Mouse (Mus musculus): ENCODE data around the gene Hoxb9. TPM values are rescaled to one million over a fixed set of nuclear protein-coding genes. Genes with fewer than 3 reads are reported as not detected.

Gene Hoxb9
- polyA plus RNA-seq, 1 experiment from 2014 or later = 0.35 TPM

DNA sequence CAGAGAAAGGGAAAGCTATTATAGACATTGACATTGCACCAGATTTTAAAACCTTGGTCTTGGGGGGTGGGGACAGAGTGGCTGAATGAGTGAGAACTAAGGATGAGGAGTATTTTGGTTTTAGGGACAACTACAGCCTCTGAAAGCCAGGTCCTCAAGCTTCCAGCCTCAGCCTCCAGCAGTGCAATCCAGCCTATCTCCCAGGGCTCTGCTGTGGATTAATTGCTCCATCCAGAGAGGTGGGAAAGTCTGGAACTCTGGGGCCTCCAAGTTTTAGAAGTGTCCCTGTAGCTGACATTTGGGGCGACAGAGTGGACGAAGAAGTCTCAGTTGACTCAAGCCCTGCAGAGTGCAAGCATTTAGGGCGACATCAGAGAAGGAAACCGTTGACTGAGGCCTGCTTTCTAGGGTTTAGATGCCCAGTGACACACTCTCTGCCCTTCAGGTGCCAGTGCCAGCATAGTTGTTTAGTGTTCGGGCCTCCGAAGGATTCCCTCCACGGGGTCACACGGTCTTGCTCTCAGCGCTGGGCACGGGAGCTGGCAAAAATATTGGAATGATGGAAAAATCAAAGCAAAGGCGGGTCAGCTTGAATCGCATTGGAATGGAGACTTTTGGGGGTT lies 42.7 kb downstream of the Hoxb9 start:
- Histone ChIP-seq H3K27me3 (replicated peaks) (peaks cover 28% of the 10 kb centered on the region), H3K4me3 (replicated peaks) (peak overlapping the region; percentile 35), H3K9me3 (no peaks in the 10 kb centered on the region), H3K27ac (peak overlapping the region; percentile 82), H3K36me3 (no peaks in the 10 kb centered on the region), H3K4me2 (peak overlapping the region; percentile 62), H3K4me1 (peaks cover 25% of the 10 kb centered on the region), H3K9ac (no peak overlapping the region)
- no peak for ATAC-seq (ENCODE audit: insufficient read depth, low FRiP score, low read depth)
- WGBS = 17% methylated on average over 12 of the region's 12 CpGs

DNA sequence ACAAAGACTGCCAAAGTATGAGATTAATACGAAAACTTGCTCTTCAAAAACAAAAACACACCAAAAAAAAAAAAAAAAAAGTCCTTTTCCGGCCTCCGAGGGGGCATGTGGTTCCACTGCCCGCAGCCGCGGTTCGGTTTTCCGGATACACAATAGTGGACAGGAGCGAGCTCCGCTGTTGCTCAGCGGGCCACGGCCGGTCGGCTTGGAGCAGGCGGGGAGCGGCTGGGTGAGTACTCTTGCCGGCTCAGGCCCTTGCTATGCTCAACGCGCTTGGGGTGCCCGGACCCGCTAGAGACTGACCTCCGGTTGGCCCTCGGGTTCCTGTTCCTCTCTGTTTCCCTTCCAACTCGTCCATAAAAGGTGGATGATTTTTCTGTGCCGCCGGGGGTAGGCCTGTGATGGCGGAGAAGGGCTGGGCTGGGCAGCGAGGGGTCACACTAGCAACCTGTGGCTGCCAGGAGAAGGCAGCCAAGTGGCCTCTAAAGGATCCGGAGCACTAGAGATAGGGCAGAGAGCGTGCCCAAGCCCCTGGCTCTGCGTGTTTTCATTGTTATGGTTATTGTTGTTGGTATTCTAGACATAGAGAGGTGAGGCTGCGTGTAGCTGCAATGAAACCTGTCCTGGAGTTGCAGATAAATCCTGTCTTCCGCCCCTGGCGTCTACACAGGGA lies 43.5 kb downstream of the Hoxb9 start:
- peaks cover 32% of the 10 kb centered on the region for H3K27me3 ChIP-seq (replicated peaks)
- peaks cover 25% of the 10 kb centered on the region for H3K4me1 ChIP-seq
- no peaks in the 10 kb centered on the region for H3K9me3 ChIP-seq
- H3K4me3 ChIP-seq (replicated peaks) = peak overlapping the region; percentile 35
- H3K27ac ChIP-seq = peak overlapping the region; percentile 82
- ATAC-seq (ENCODE audit: insufficient read depth, low FRiP score, low read depth) = no peak
- H3K9ac ChIP-seq = peak overlapping the region; percentile 40
- peak overlapping the region; percentile 62 for H3K4me2 ChIP-seq
- no peaks in the 10 kb centered on the region for H3K36me3 ChIP-seq
- WGBS = 4% methylated on average over 34 of the region's 34 CpGs

DNA sequence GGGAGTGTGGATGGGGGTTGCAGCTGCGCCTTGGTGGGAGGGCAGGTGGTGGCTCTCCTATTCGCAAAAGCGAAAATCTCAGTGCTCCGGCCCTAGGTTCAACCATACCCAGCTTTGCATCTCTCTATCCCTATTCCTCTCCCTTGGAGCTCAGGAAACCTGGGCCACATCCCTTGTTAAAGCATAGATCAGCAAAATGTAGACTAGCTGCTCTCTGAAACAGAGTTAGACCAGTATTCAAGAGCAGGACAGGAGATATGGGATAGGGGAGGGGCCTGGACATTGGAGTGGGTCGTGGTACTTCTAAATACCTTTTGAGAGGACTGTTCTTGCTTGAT lies 44.1 kb downstream of the Hoxb9 start:
- Histone ChIP-seq H3K4me3 (replicated peaks) (peak overlapping the region; percentile 35), H3K27me3 (replicated peaks) (peaks cover 32% of the 10 kb centered on the region), H3K9ac (peak overlapping the region; percentile 40; the same call in 1 of the 2 replicates), H3K27ac (peak overlapping the region; percentile 82), H3K9me3 (no peaks in the 10 kb centered on the region), H3K4me2 (peak overlapping the region; percentile 62), H3K36me3 (no peaks in the 10 kb centered on the region), H3K4me1 (peaks cover 25% of the 10 kb centered on the region)
- no peak for ATAC-seq (ENCODE audit: insufficient read depth, low FRiP score, low read depth)
- 22% methylated on average over 5 of the region's 5 CpGs for WGBS

DNA sequence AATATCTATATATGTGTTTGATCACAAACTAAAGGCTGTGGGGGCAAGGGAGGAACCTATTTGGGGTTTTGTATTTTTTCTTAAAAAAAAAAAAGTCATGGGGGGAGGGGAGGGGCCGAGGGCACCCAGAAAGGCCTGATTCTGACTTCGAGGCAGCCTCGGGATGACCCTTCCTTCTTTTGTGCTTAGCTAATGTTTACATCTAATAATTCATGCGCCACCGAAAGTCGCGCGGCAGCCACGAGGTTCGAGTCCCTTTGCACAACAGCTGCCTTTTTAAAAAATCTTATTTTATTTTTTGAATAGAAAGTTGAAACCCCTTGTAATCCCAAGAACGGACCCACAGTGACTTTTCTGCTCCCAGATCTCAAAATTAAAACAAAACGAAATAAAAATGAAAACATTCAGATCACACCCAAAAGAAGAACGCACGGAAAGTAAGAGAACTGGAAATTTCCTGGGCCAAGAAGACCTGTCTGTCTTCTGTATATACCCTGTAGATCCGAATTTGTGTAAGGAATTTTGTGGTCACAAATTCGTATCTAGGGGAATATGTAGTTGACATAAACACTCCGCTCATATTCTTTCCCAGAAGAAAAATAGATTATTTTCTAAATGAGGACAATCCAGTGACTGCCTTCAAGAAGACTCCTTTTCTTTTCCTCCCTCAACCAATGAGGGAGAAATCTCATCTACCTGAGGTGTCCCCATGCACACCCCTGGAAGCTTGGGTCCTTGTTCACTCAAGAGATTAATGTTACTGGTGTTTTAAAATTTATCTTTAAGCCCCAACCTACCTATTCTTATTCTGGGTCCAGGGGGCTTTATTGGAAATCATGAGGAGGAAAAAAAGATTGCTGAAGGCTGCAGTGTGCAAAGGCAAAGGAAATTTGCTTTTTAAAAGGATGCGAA lies 45.7 kb downstream of the Hoxb9 start:
- Histone ChIP-seq H3K9ac (peak overlapping the region; percentile 39; the same call in 1 of the 2 replicates), H3K27ac (peak overlapping the region; percentile 97)

DNA sequence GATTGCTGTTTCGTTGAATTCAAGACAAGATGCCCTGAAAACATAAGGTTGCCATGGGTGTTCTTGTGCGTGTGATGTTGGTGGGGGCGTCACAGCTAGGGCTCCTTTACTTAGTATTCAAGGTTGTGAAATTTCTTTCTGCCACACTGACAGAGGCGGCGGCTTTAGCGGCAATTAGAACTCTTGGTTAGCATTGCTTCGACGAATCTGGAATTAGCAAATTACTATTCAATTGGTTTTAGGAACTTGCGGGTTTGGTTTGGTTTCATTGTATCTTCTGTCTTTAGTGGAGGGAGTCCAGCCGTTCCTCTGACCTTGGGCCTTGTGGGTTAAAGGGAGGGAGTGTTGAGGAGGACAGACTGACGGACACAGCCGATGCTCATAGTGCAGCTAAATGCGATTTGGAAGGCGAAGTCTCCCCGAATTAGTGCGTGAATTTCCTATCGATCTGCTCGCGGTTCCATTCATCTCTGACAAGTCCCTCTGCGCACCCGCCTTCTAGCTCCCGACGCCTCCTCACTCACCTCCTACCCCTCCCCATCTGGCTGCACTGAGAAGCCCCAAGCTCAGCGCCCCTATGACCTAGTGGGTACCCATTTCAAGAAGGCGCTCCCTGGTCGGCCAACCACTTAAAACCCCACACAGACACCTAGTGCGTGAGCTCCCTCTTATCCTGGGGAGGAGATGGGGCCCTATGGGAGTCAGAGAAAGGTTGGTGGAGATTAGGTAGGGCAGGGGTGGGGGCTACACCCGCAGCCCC lies 46.5 kb downstream of the Hoxb9 start, which contains the start of gene Hoxb4:
Gene Hoxb4 (plus strand): TSS at position 660 of the 760 bp plus-strand sequence.
- Histone ChIP-seq H3K9me3 (no peaks in the 10 kb centered on the region), H3K4me3 (replicated peaks) (peak within 1 kb of the TSS; percentile 60), H3K4me1 (peaks cover 19% of the 10 kb centered on the region), H3K4me2 (peak within 1 kb of the TSS; percentile 62), H3K36me3 (no peaks in the 10 kb centered on the region), H3K27me3 (replicated peaks) (peaks cover 19% of the 10 kb centered on the region; the same call in 1 of the 2 replicates), H3K27ac (peak within 1 kb of the TSS; percentile 97), H3K9ac (peak within 1 kb of the TSS; percentile 65)
- WGBS = 8% methylated on average over 28 of the region's 28 CpGs
- ATAC-seq (ENCODE audit: insufficient read depth, low FRiP score, low read depth) = peak; percentile 25; the same call in 1 of the 2 replicates

More for the DNA sequence above, 45.7 kb downstream of the Hoxb9 start:
- H3K27me3 ChIP-seq (replicated peaks) = peaks cover 22% of the 10 kb centered on the region
- H3K4me2 ChIP-seq = peak overlapping the region; percentile 62
- no peak for ATAC-seq (ENCODE audit: insufficient read depth, low FRiP score, low read depth)
- 18% methylated on average over 18 of the region's 18 CpGs for WGBS
- H3K4me3 ChIP-seq (replicated peaks) = peak overlapping the region; percentile 60; the same call in 1 of the 2 replicates
- no peaks in the 10 kb centered on the region for H3K9me3 ChIP-seq
- no peaks in the 10 kb centered on the region for H3K36me3 ChIP-seq
- H3K4me1 ChIP-seq = peaks cover 23% of the 10 kb centered on the region

DNA sequence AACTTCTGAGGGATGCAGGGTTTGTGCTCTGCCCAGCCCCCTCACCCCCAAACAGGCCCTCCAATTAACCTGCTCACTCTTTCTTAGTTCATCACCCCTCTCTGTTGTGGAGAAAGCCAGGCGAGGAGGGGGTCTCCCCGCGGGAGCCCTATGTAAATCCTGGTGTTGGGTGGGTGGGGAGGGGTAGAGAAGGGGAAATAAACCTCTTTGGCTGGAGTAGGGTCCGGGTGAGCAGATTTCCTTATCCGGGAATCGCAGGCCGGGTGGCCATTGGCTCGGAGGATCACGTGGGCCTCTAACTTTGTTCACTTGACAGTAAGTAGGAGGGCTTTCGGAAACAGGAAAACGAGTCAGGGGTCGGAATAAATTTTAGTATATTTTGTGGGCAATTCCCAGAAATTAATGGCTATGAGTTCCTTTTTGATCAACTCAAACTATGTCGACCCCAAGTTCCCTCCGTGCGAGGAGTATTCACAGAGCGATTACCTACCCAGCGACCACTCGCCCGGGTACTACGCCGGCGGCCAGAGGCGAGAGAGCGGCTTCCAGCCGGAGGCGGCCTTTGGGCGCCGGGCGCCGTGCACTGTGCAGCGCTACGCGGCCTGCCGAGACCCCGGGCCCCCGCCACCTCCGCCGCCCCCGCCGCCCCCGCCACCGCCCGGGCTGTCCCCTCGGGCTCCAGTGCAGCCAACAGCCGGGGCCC lies 47.3 kb downstream of the Hoxb9 start:
- peak overlapping the region; percentile 60 for H3K4me3 ChIP-seq (replicated peaks)
- peak overlapping the region; percentile 65 for H3K9ac ChIP-seq
- under 1% methylated on average over 41 of the region's 45 CpGs for WGBS
- peaks cover 15% of the 10 kb centered on the region; the same call in 1 of the 2 replicates for H3K27me3 ChIP-seq (replicated peaks)
- peak overlapping the region; percentile 62 for H3K4me2 ChIP-seq
- H3K9me3 ChIP-seq = no peaks in the 10 kb centered on the region
- no peaks in the 10 kb centered on the region for H3K36me3 ChIP-seq
- ATAC-seq (ENCODE audit: insufficient read depth, low FRiP score, low read depth) = peak; percentile 69
- H3K4me1 ChIP-seq = peaks cover 19% of the 10 kb centered on the region
- peak overlapping the region; percentile 97 for H3K27ac ChIP-seq

DNA sequence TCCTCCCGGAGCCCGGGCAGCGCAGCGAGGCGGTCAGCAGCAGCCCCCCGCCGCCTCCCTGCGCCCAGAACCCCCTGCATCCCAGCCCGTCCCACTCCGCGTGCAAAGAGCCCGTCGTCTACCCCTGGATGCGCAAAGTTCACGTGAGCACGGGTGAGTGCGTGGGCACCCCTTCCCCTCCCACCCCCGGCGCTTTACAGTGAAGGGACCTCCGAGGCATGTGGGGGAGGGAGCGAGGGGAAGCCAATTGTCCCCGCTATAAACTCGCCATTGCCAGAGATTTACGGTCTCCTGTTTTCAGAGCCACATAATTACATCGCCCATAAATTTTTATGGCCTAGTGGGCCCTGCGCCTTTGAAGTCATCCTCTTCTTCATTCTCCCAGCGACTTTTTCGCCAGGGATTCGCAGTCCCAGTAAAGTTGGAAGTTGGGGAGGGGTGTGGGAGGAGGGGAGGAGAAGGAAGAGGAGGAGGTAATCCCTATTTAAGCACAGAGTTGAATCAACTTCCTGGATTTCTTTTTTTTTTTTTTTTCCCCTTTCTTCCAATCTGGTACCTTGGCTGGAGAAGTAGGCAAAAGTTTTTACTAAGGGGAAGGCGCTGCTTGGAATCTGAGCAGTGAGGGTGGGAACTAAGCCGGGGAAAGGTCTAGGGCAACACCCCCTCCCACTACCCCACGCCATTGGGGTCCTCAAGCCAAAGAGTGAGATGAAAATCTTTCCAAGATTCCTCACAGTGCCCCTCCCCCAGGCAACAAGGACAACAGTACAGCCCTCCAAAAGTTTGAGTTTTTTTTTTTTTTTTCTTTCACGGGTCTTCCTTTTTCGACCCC lies 48.0 kb downstream of the Hoxb9 start:
- Histone ChIP-seq H3K4me3 (replicated peaks) (peak overlapping the region; percentile 60), H3K27me3 (replicated peaks) (peaks cover 11% of the 10 kb centered on the region; the same call in 1 of the 2 replicates), H3K27ac (peak overlapping the region; percentile 97), H3K36me3 (no peaks in the 10 kb centered on the region), H3K9ac (peak overlapping the region; percentile 65), H3K4me1 (peaks cover 12% of the 10 kb centered on the region), H3K4me2 (peak overlapping the region; percentile 62), H3K9me3 (no peaks in the 10 kb centered on the region)
- 1% methylated on average over 29 of the region's 34 CpGs for WGBS
- ATAC-seq (ENCODE audit: insufficient read depth, low FRiP score, low read depth) = peak; percentile 29; the same call in 1 of the 2 replicates

DNA sequence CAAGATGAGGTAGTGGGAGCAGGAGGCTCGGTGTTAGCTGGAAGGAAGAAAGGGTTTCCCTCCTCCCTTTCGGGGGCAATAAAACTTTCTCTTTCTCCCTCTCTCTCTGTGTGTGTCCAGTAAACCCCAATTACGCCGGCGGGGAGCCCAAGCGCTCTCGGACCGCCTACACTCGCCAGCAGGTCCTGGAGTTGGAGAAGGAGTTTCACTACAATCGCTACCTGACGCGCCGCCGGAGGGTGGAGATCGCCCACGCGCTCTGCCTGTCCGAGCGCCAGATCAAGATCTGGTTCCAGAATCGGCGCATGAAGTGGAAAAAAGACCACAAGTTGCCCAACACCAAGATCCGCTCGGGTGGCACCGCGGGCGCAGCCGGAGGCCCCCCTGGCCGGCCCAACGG lies 48.7 kb downstream of the Hoxb9 start:
- peak overlapping the region; percentile 62 for H3K4me2 ChIP-seq
- H3K4me1 ChIP-seq = peaks cover 10% of the 10 kb centered on the region; the same call in 1 of the 2 replicates
- peak overlapping the region; percentile 60 for H3K4me3 ChIP-seq (replicated peaks)
- WGBS = 1% methylated on average over 29 of the region's 29 CpGs
- H3K9me3 ChIP-seq = no peaks in the 10 kb centered on the region
- peak overlapping the region; percentile 65 for H3K9ac ChIP-seq
- H3K27me3 ChIP-seq (replicated peaks) = peaks cover 11% of the 10 kb centered on the region; the same call in 1 of the 2 replicates
- 0 out of 2 replicates have a peak, but pooled peaks have one; percentile 11 for ATAC-seq (ENCODE audit: insufficient read depth, low FRiP score, low read depth)
- peak overlapping the region; percentile 97 for H3K27ac ChIP-seq
- H3K36me3 ChIP-seq = no peaks in the 10 kb centered on the region

DNA sequence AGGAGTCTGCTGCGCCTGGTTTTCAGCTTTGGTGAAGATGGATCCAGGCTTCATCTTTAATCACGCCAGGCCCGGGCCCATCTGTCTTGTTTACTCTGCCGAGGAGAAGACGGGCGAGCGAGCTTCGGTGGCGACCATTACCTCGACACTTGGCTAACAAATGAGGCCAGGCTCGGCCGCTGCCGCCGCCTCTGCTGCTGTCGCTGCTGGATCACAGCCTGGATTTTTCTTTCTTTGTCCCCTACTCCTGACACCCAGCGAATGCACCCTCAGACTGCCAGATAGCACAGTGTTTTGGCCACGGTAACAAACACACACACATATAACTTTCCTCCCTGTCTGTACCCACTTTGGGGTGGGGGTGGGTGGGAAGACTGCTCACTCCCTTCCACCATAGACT lies 49.4 kb downstream of the Hoxb9 start:
- peaks cover 10% of the 10 kb centered on the region; the same call in 1 of the 2 replicates for H3K4me1 ChIP-seq
- peaks cover 7% of the 10 kb centered on the region; the same call in 1 of the 2 replicates for H3K27me3 ChIP-seq (replicated peaks)
- H3K4me2 ChIP-seq = peak overlapping the region; percentile 62
- WGBS = 16% methylated on average over 17 of the region's 17 CpGs
- no peak for ATAC-seq (ENCODE audit: insufficient read depth, low FRiP score, low read depth)
- peak overlapping the region; percentile 65 for H3K9ac ChIP-seq
- H3K9me3 ChIP-seq = no peaks in the 10 kb centered on the region
- no peaks in the 10 kb centered on the region for H3K36me3 ChIP-seq
- peak overlapping the region; percentile 60 for H3K4me3 ChIP-seq (replicated peaks)
- peak overlapping the region; percentile 97 for H3K27ac ChIP-seq

DNA sequence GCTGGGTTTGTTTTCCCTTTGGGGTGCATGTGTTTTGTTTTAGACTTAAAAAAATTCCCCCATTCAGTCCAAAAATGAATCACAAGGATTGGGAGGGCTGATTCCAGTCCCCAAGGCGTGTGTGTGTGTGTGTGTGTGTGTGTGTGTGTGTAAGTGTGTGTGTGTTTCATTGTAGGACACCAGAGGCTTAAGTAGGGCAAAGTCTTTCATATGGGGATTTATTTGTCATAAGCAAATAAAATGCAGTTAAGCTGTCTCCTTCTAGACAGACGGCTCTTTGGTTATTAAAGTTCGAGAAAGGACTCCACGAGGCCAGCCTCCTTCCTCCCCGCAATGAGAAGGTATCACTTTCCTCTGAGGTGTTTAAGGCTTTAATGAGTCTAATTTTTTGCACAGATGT lies 50.6 kb downstream of the Hoxb9 start:
- Histone ChIP-seq H3K9me3 (no peaks in the 10 kb centered on the region), H3K27ac (peak overlapping the region; percentile 78), H3K4me2 (peak overlapping the region; percentile 62), H3K9ac (no peak overlapping the region), H3K4me1 (peaks cover 7% of the 10 kb centered on the region; the same call in 1 of the 2 replicates), H3K36me3 (no peaks in the 10 kb centered on the region), H3K4me3 (replicated peaks) (peak overlapping the region; percentile 30; the same call in 1 of the 2 replicates), H3K27me3 (replicated peaks) (peaks cover 8% of the 10 kb centered on the region; the same call in 1 of the 2 replicates)
- 18% methylated on average over 5 of the region's 5 CpGs for WGBS
- no peak for ATAC-seq (ENCODE audit: insufficient read depth, low FRiP score, low read depth)
